Mouse (Mus musculus) adrenal gland, postnatal 36 days (tissue): Measurements from ENCODE around the gene Cyp11a1. TPM values are rescaled to one million over a fixed set of nuclear protein-coding genes. Genes with fewer than 3 reads are reported as not detected.
A peak's percentile ranks its signal among the peaks of the same experiment; 100 is the strongest.

Source experiments
- DNase-seq, 2 experiments: peaks; one replicate each; pipeline ENCODE4 v3.0.0; 2021; ENCODE audit warnings: mixed read lengths in 1 of 2
- total RNA-seq, 2 experiments: library from RNA; stranded (reverse); gene quantifications; 2 replicates each; pipeline ENCODE4 v1.2.3; 2021

Cyp11a1 gene
- total RNA-seq, 2 experiments from 2014 or later, result 6,616 to 8,202 TPM

DNA sequence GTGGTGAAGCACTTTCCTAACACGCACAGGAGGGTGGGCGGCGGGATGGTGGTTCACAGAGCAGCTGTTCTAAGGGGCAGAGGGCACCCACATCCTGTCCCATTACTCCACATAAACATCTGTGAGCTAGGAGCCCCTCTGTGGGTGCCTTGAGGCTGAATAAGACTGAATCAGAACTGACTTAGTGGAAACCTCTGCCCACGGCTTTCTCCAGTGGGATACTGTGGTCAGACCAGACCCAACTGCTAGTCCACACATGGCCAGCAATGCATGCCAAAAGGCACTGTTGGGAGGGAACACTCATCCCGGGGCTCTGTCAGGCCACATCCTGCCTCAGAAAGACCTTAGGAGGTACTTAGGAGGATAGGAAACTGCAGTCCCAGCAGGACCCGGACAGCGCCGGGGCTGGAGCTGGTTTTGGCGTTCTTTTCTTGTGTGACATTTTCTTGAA lies 34.0 kb upstream of the Cyp11a1 start:
- no peak for DNase-seq

DNA sequence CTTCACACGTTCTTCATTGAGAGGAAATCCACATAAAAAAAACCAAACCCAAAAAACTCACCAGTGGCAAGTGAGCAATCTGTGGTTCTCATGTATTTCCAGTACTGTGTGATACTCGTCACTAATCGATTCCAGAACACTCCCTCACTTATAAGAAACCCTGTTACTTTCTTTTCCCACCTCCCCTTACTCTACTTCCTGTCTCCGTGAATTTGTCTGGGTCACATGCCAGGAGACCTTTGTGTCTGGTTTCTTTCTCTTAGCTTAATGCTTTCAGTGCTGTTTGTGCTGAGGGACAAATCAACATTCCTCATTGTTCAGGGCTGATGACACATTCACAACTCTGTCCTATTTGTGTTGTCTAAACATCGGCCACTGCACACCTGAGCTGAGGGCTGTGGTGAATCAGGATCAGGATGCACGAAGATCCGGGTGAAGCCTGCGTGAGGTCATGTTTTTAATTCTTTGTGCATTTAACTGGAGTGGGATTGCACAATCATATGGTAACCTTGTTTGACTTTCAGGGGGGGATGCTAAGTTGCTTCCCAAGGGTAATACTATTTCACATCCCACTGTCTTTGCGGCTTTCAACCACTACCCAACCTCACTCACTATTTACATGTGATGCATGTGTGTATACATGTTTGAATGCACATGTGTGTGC lies 33.3 kb upstream of the Cyp11a1 start:
- DNase-seq, result no peak

DNA sequence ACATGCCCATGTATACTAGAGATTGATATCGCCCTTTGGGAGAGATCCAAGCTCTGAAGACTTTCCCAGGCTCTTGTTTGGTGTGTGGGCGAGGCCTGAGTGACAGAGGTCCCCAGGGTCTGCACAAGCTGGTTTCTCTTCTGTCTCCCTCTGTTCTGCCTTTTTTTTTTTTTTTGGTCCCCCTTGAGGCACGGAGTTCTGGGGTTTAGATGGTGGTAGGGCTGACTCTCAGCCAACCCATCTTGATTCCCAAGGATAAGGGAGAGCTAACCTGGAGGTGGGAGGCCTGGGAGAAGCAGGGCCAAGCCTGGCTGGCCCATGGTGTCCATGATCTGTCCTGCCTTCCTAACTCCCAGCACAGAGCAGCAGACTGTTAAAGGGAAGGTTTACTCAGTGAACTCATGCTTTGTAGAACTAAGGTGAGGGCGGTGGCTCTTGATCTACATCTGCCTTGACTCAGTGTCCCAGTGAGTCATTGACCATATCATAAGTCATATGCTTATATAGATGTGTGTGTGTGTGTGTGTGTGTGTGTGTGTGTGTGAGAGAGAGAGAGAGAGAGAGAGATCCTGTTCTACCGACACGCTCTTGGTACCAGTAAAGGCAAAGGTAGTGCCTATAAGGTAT lies 32.7 kb upstream of the Cyp11a1 start:
- no peak for DNase-seq

DNA sequence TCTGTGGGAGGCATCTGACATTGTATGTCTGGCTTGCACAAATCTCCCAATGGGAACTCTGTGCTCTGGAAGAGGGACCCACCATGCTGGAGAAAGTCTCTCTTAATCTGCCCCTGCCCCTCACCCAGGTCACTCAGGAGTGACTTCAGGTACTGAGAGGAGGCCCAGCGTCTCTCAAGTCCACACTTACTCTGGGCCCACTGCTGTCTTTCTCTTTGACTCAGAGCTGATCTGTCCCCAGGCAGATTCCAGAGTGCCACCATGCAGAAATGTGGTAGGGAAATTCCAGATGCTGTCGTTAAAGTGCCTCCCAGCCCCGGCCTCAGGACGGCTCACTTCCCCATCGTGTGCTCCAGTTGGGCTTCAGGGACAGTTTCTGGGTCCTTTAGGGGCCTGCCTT lies 32.0 kb upstream of the Cyp11a1 start:
- no peak for DNase-seq

DNA sequence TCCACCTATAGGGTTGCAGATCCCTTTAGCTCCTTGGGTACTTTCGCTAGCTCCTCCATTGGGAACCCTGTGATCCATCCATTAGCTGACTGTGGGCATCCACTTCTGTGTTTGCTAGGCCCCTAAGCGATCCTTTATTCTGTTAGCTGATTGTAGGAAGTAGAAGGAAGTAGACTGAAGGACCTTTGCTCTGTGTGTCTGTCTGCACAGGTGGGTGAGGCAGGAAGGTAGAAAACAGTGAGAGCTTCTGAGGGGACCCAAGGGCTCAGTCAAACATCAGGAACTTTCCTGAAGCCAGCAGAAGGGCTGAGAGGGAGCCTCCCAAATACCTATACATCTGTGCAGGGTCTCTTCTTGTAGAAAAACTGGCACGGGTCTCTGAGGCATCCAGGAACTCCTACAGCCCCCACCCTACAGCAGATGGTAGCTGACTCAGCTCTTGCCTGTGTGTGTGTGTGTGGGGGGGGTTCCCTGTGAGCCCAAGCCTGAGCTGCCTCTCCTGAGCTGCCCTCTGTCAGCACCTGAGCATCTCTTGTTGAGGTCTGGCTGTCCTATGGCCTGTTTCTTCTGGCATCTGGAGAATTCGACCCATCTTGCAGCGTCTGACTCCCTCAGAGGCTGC lies 30.9 kb upstream of the Cyp11a1 start:
- no peak for DNase-seq

DNA sequence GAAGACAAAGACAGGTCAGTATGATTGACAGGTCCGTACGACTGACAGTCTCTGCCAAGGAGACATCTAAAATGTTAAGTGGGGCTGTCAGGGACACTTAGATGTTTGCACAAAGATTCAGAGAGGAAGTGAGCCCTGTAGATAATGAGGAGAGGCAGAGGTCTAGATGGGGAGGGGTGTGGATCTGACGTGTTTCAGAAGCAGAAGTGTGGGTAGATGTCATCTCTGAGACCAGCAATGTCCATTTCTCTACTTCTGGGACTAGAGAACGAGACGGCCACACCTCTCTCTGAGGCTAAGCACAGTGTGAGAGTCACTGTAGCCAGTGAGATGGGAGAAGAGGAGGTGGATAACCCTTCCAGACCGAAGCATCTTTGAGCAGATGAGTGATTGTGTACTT lies 28.2 kb upstream of the Cyp11a1 start:
- DNase-seq, result no peak

DNA sequence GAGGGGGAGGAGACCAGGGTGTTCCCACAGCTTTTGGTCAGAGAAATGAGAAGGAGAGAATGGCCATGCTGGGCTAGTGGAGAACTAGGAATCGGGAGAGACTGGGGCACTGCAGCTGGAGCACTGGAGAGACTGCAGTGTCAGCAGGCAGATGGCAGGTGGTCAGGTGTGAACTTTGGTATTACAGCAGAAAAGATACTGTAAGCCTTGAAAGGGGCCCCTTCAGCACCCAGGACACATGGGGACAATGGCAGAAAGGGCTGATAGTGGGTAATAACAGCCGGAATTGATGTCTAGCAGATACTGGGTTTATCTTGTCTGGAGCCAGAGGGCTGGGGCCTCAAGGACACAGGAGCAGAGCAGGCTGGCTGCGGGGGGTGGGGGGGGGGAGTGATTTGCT lies 27.4 kb upstream of the Cyp11a1 start:
- DNase-seq, result no peak

DNA sequence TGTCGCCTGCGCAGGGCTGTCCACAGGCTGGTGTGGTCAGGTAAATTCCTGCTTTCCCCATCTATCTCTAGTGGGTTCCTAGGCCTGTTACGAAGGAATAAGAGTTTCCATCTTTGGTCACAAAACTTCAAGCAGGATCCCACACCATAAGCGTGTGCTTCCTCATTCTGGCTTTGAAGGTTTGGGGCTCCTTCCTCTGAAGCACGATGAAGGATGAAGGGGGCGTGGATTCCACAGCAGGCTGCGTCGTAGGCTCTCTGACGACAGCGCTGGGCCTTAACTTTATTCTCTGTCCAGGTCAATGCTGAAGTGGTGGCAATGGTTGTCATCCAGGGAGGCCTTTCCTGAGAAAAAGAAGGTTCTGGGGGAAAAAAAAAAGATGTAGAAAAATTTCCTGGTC lies 25.6 kb upstream of the Cyp11a1 start:
- DNase-seq, result no peak

DNA sequence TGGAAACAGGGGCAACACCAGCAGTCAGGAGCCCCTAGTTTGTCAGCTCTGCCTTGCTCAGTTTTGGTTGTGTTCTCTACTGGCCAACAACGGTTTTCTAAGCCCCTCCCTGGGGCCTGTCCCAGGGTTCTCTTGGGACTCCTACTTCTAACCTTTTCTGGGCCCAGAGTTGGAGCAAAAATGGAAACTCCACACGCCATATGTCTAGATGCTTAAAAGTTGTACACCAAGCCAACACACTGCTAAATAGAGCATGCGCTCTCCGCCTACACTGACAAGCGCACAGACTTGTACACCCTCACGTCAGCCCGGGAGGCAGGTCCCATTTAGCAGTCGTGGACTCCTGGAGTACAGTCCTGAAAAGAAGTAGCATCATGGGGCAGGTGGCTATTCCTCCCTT lies 20.9 kb upstream of the Cyp11a1 start:
- DNase-seq, result no peak

DNA sequence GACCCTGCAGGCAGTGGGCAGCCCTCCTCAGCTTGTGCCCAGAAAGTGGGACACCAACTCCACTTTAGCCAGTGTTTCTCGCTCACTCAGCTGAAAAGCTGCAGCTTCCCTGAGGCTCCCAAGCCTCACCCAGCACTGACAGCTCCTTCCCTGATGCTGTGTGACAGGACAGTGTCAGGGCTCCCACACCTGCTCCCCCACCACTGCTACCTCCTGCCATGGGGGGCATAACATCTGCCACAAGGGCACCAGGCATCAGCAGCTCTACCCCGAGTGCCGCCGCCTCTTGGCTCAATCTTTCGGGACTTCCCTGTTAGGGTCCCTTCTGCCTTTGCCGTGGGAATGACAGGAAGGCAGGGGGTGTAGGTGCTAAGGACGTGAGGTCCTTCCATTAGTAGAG lies 19.9 kb upstream of the Cyp11a1 start:
- DNase-seq, result no peak

DNA sequence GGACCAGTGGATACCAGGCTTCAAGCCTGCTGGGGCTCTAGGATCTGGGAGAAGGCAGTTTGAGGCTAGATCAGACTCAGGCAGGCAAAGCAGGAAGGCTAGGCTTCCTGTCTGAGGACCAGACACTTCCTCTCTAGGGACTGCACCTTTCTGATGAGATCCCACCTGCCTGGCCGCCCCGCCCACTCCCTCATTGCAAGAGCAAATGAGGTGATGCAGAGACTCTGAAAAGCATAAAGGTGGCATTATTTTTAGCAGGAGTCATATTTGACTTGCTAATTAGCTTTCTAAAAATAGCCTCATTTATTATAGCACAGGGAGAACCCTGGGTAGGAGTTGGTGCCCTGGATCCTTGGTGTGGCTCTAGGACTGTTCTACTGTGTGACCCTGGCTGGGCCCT lies 18.1 kb upstream of the Cyp11a1 start:
- DNase-seq, result no peak

DNA sequence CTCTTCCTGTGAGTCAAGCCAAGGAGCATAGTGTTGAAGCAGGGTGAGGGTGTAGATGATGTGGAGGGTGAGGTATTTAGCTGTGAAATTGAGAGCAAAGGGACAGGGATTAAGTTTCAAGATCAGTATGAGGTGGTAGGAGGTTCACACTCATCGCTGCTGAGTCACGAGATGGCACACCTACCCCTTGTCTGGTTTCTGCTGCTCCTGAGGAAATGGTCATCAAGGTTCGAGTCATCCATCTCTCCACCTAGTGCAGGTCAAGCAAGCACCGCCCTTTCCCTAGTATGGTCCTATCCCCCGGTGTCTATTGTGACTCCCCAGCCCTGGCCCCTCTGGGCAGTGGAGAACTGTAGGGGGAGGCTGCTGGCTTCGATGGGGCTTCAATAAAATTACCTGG lies 16.9 kb upstream of the Cyp11a1 start:
- no peak for DNase-seq

DNA sequence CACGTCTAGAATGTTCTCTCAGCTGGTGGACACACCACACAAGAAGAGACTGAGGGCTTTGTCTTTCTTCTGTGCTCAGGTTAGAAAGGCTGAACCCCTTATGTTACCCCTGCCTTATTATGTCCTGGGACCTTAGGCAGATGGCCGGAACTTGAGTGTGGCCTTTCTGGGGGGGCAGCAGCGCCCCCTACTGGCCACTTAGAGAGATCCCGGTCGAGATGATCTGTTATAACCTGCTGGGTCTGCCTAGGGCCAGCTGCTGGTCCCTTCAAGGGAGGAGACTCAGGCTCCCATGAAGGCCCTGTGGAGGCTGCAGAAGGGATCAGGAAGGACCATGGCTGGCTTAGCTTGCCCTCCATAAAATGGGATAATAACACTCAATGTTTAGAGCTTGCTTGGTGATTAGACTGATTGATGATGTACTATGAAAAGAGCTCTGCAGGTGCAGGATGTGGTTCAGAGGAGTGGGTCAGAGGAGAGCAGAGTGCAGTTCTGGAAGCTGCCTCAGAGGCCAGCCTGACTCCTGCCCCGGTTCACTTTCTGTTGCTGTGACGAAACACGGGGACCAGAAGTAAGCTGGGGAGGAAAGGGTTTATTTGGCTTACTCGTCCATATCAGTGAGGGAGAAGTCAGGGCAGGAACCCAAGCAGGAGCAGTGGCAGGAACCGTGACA lies 15.6 kb upstream of the Cyp11a1 start:
- DNase-seq, result peak; percentile 55 to 77

DNA sequence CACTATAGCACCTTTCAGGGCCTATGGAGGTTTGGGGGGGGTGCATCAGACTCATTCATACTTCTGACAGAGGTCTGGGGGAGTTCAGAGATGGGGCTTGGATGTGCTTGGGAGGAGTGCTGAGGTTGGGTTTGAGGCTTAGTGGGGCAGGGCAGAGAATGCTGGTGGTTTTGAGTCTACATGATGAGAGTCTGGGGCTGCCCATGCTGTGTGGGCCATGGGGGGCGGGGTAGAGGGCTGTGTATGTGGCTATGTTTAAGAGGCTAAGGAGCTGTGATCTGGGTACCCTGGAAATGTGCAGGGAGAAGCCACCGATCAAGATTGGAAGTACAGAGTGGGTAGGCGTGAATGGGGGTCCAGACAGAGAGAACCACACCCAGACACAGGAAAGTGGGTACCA lies 14.2 kb upstream of the Cyp11a1 start:
- DNase-seq, result no peak

DNA sequence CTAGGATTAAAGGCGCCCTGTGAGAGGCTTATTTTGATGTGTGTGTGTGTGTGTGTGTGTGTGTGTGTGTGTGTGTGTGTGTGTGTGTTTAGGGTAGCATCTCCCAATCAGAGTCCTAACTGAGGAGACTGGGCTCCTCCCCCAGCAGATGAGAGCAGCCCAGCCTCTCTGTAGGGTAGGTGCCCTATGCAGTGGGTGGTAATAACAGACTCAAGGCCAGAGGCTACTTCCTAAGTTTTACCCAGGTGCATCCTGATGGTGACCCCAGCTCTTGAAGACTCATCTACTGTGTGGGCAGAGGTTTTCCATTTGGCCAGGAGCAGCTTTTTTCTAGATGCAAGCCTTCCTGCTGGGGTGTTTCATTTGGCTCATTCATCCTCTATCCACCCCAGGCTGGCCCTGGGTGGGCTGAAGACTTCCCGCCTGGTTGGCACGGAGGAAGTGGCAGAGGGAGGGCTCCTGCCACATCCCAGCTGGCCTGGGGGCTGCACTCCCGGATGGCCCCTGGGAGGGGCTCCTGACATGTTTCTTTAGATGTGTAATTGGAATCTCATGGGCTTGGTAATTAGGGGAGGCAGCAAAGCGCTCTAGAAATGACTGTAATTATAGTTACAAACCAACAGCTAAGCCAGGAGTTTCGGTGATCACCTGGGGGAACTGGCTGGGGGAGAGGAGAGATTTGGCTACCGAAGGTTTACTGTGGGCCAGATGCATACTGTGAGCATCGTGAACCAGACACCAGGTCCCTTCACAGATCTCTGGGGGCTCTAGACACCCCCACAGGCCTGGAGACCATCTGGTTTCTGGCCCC lies 13.2 kb upstream of the Cyp11a1 start:
- no peak for DNase-seq

DNA sequence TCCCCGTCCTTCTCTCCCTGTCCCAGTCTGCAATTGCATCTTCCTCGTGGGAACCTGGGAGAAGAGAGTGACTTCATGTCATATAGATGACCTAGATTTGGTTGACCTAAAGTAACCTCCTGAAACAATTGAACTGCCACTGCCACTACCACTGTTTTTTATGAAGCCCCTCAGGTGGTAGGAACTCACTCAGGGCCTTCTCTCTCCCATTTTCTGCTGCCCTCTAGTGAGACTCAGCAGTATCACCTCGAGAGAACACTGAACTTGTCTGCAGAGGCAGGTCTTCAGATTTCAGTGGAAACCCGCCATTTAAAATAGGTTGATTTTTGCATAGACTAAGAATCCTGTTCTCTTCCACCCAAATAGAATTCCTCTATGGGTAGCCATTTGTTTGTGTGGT lies 10.9 kb upstream of the Cyp11a1 start:
- no peak for DNase-seq

DNA sequence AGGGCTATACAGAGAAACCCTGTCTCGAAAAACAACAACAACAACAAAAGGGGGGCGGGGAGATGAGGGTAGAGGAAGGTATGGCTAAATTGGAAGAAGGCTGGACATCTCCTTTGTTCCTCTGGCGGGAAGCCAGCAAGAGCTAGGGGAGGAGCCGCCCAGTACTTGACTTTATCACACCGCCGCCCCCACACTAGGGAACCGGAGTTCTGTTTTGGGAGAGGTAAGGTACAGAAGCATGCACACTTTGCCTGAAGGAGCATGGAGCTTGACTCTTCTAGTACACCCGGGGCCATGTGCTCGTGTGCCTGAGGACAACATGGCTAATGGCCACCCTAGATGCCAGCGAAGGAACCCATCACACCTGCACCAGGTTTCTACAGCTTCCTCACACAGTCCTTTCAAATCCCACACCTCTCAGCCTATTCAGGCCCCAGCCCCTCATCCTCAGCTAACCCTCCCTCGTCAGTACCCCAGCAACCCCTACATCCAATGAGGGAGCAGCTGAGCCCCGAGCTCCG lies 8.6 kb upstream of the Cyp11a1 start:
- DNase-seq, result no peak

DNA sequence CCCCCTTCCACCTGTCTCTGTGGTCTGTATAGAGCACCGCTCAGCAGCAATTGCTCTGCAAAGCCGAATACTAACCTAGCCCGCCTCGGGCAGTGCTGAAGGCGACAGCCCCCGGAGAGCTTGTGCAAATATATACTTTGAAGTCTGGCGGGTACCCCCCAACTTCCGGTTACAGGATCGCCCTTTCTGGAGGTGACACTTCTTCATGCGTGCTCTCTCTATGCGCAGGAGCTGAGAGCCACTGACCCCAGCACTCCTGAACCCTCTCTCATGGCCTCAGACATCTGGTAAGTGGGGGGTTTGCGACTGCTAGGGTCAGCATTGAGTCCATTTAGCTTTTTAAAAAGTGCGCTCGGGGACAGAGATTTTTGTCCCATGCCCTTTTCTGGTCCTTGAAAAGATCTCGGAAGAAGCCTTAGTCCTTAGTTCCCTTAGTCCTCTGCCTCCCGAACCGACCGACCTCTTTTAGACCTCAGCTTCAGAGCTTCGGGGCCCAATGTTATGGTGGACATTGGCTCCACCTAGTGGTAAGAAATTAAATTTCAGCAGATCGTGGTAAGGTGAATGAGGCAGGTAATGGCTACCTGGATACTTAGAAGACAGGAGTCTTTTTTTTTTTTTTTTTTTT lies 8.1 kb upstream of the Cyp11a1 start:
- DNase-seq, result peak; percentile 48 to 65

DNA sequence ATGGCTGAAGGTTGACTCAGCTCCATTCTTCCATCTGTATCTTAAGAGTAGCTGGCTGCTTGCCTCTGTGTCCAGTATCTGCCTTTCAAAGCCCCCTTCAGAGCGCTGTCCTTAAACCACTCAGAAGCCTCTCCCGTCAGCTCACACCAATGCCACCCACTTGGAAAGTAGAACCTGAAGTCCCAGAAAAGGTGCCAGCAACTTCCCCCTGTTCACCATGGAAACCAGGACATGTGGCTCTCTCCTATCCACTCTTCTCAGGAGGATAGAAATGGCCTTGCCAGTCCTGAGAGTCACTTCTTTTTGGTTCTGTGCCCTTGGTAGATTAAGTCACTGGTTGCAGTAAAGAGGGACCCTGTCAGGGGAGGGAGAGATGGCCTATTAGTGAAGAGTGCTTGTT lies 7.5 kb upstream of the Cyp11a1 start:
- no peak for DNase-seq

DNA sequence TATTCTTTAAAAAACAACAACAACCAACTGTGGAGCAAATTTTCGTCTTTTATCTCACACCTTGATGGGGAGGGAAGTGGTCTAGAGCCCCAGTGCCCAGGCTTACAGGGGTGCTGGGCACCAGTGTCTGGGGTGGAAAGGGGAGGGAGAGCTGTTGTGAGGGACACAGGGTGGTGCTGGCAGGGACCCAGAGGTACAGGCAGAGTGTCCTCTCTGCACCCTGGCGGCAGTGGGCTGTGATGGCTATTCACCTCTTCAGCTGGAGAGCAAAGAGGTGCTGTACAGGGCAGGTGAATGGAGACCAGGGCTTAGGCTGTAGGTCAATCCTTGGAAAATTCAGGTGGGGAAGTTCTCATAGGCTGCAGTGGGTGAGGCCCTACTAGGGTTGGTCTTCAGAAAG lies 6.5 kb upstream of the Cyp11a1 start:
- peak; percentile 77 to 86 for DNase-seq

DNA sequence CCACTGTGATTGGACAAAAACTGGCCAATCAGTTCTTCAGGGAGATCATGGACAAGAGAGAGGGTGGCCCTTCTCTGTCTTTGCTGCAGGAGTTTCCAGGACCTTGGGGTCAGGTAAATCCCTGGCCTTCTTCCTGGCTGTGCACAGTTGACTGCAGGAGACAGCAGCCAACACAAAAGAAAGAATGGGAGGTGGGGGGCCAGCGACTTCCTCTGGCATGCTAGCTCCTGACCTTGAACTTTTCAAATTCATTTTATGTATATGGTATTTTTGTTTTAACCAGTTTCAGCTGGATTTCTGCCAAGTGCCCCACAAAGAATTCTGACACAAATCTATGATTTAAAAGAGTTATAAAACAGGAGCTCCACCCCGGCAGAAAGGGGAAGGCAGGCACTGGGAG lies 2.9 kb upstream of the Cyp11a1 start:
- DNase-seq, result peak; percentile 73 to 77
